Comparison of ENCODE assay signal across 8 mouse cellular contexts in the genomic region with DNA sequence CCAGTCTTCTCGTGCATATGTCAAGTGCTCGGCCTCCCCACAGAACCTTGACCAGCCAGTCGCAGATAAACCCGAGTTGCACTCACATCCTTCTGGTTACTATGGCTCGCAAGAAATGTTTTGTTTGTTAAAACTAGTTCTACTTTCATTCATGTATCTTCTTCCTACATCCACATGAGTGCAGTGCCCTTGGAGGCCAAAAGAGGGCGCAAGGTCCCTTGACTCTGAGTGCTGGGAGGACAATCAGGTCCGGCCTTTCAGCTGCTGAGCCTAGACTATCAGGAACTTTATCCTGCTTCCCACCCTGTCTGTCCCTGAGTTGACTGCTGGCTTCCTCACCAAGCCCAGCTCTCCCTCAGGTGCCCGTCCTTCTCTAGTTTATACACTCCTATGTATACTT. TPM values are rescaled to one million over a fixed set of nuclear protein-coding genes. Genes with fewer than 3 reads are reported as not detected.
DNase-seq lines count a peak whose midpoint lies in the region; ATAC-seq and TF ChIP-seq lines count a peak whose summit lies in the region.

No protein-coding gene starts in this region.

- peak; percentile 64 for DNase-seq in forebrain, embryonic 14.5 days (ENCODE audit: low spot score)
- peak; percentile 95 for DNase-seq in midbrain, embryonic 11.5 days (ENCODE audit: low spot score, missing footprints)
- DNase-seq in brain, adult 2 months (ENCODE audit: low read depth, low spot score): peak; percentile 76
- DNase-seq in limb, embryonic 14.5 days (ENCODE audit: low spot score): peak; percentile 37
- DNase-seq in right cerebral cortex, postnatal 4 days: peak; percentile 62
- no peak for DNase-seq in layer of hippocampus, adult 8-10 months (ENCODE audit: low spot score in 2 of 2)

- no peak for TF ChIP-seq POLR2A in limb, embryonic 14.5 days (IDR thresholded peaks at IDR 0.05; ENCODE audit: borderline replicate concordance, extremely low read depth, insufficient read depth, insufficient read length)

- no peak overlapping the region for H3K9ac ChIP-seq in forebrain, embryonic 14.5 days (ENCODE audit: low read length)
- H3K9ac ChIP-seq in forebrain, embryonic 15.5 days (replicated peaks): no peak overlapping the region
- H3K9ac ChIP-seq in midbrain, embryonic 11.5 days (ENCODE audit: low read length): no peak overlapping the region
- H3K9ac ChIP-seq in midbrain, embryonic 15.5 days: no peak overlapping the region
- no peak overlapping the region for H3K9ac ChIP-seq in limb, embryonic 14.5 days (ENCODE audit: low read depth, low read length, severe bottlenecking)

- H3K4me2 ChIP-seq in forebrain, embryonic 14.5 days (ENCODE audit: low read length): no peak overlapping the region
- H3K4me2 ChIP-seq in forebrain, embryonic 15.5 days (replicated peaks): no peak overlapping the region
- H3K4me2 ChIP-seq in midbrain, embryonic 11.5 days: no peak overlapping the region
- no peak overlapping the region for H3K4me2 ChIP-seq in midbrain, embryonic 15.5 days
- H3K4me2 ChIP-seq in limb, embryonic 14.5 days (replicated peaks; ENCODE audit: low read depth, low read length, severe bottlenecking): no peak overlapping the region

- H3K36me3 ChIP-seq in forebrain, embryonic 14.5 days (ENCODE audit: control insufficient read depth, insufficient read depth, low read length): peaks cover 17% of the 10 kb centered on the region
- peaks cover 14% of the 10 kb centered on the region for H3K36me3 ChIP-seq in forebrain, embryonic 15.5 days
- no peaks in the 10 kb centered on the region for H3K36me3 ChIP-seq in midbrain, embryonic 11.5 days (ENCODE audit: control insufficient read depth, insufficient read depth, low read length)
- peaks cover 4% of the 10 kb centered on the region; the same call in 1 of the 2 replicates for H3K36me3 ChIP-seq in midbrain, embryonic 15.5 days (replicated peaks)
- H3K36me3 ChIP-seq in limb, embryonic 14.5 days (ENCODE audit: control insufficient read depth, insufficient read depth, low read length): no peaks in the 10 kb centered on the region

- 35% methylated on average over 8 of the region's 8 CpGs for WGBS in forebrain, embryonic 14.5 days
- WGBS in forebrain, embryonic 15.5 days: 38% methylated on average over 8 of the region's 8 CpGs
- WGBS in midbrain, embryonic 11.5 days: 35% methylated on average over 8 of the region's 8 CpGs
- 33% methylated on average over 8 of the region's 8 CpGs for WGBS in midbrain, embryonic 15.5 days
- WGBS in limb, embryonic 14.5 days: 41% methylated on average over 8 of the region's 8 CpGs

- no peaks in the 10 kb centered on the region for H3K9me3 ChIP-seq in forebrain, embryonic 14.5 days (replicated peaks; ENCODE audit: control insufficient read depth, low read length)
- H3K9me3 ChIP-seq in forebrain, embryonic 15.5 days: no peaks in the 10 kb centered on the region
- no peaks in the 10 kb centered on the region for H3K9me3 ChIP-seq in midbrain, embryonic 11.5 days (ENCODE audit: control insufficient read depth, low read length)
- no peaks in the 10 kb centered on the region for H3K9me3 ChIP-seq in midbrain, embryonic 15.5 days
- no peaks in the 10 kb centered on the region for H3K9me3 ChIP-seq in limb, embryonic 14.5 days (ENCODE audit: control insufficient read depth, low read length)

- ATAC-seq in forebrain, embryonic 14.5 days: no peak
- ATAC-seq in forebrain, embryonic 15.5 days (replicated peaks): no peak
- ATAC-seq in midbrain, embryonic 11.5 days (ENCODE audit: low FRiP score): no peak
- no peak for ATAC-seq in midbrain, embryonic 15.5 days (replicated peaks)
- no peak for ATAC-seq in limb, embryonic 14.5 days (ENCODE audit: low FRiP score, low read depth)

- no peaks in the 10 kb centered on the region for H3K4me1 ChIP-seq in forebrain, embryonic 14.5 days (ENCODE audit: control insufficient read depth, insufficient read depth, low read length)
- peaks cover 5% of the 10 kb centered on the region for H3K4me1 ChIP-seq in forebrain, embryonic 15.5 days
- peaks cover 2% of the 10 kb centered on the region; the same call in 1 of the 2 replicates for H3K4me1 ChIP-seq in midbrain, embryonic 11.5 days (ENCODE audit: control insufficient read depth, insufficient read depth, low read length)
- peaks cover 6% of the 10 kb centered on the region for H3K4me1 ChIP-seq in midbrain, embryonic 15.5 days
- no peaks in the 10 kb centered on the region for H3K4me1 ChIP-seq in limb, embryonic 14.5 days (ENCODE audit: control insufficient read depth, insufficient read depth, low read length)

- no peak overlapping the region for H3K27ac ChIP-seq in forebrain, embryonic 14.5 days (ENCODE audit: low read depth, low read length)
- H3K27ac ChIP-seq in forebrain, embryonic 15.5 days (replicated peaks): no peak overlapping the region
- H3K27ac ChIP-seq in midbrain, embryonic 11.5 days (ENCODE audit: low read depth, low read length): no peak overlapping the region
- H3K27ac ChIP-seq in midbrain, embryonic 15.5 days: no peak overlapping the region
- no peak overlapping the region for H3K27ac ChIP-seq in limb, embryonic 14.5 days (replicated peaks; ENCODE audit: low read depth, low read length)

- no peak overlapping the region for H3K4me3 ChIP-seq in forebrain, embryonic 14.5 days (ENCODE audit: low read depth, low read length)
- H3K4me3 ChIP-seq in forebrain, embryonic 15.5 days: no peak overlapping the region
- no peak overlapping the region for H3K4me3 ChIP-seq in midbrain, embryonic 11.5 days (ENCODE audit: low read depth, low read length)
- H3K4me3 ChIP-seq in midbrain, embryonic 15.5 days: no peak overlapping the region
- H3K4me3 ChIP-seq in limb, embryonic 14.5 days (replicated peaks; ENCODE audit: low read length): no peak overlapping the region

- H3K27me3 ChIP-seq in forebrain, embryonic 14.5 days (replicated peaks; ENCODE audit: control insufficient read depth, insufficient read depth, low read length): 0 out of 2 replicates have a peak, but pooled peaks cover 7% of the 10 kb centered on the region
- H3K27me3 ChIP-seq in forebrain, embryonic 15.5 days: peaks cover 31% of the 10 kb centered on the region
- peaks cover 13% of the 10 kb centered on the region for H3K27me3 ChIP-seq in midbrain, embryonic 11.5 days (ENCODE audit: control insufficient read depth, insufficient read depth, low read length)
- peaks cover 12% of the 10 kb centered on the region for H3K27me3 ChIP-seq in midbrain, embryonic 15.5 days (replicated peaks)
- H3K27me3 ChIP-seq in limb, embryonic 14.5 days (ENCODE audit: control insufficient read depth, insufficient read depth, low read length): peaks cover 30% of the 10 kb centered on the region

RNA-seq across cellular contexts. Expression of a gene that starts 6.3 kb away (rescaled TPM):
- 0.10 and 0.22 TPM in 2 replicates for polyA plus RNA-seq in forebrain, embryonic 14.5 days (2014; fragmentation: Nextera tagmentation; extraction: Ambion mirVana)
- 0.42 and 0.46 TPM in 2 replicates for polyA plus RNA-seq in forebrain, embryonic 15.5 days (2015; fragmentation: Nextera tagmentation; extraction: Ambion mirVana)
- polyA plus RNA-seq in midbrain, embryonic 11.5 days (2014; fragmentation: Nextera tagmentation; extraction: Ambion mirVana): 0.38 and 0.63 TPM in 2 replicates
- polyA plus RNA-seq in midbrain, embryonic 15.5 days (2015; fragmentation: Nextera tagmentation; extraction: Ambion mirVana): 0.27 and 0.36 TPM in 2 replicates
- 1.1 and 1.5 TPM in 2 replicates for polyA plus RNA-seq in limb, embryonic 14.5 days (2012; rRNA removed)
- polyA plus RNA-seq in limb, embryonic 14.5 days (2014; fragmentation: Nextera tagmentation; extraction: Ambion mirVana): 0.67 and 0.77 TPM in 2 replicates
- under 1 TPM; 0.47 to 0.93 (median 0.56) TPM for total RNA-seq in layer of hippocampus, adult 8-10 months (2022)

RNA-seq across cellular contexts. Expression of a gene that starts 17.6 kb away (rescaled TPM):
- polyA plus RNA-seq in forebrain, embryonic 14.5 days (2014; fragmentation: Nextera tagmentation; extraction: Ambion mirVana): 38.6 and 47.4 TPM in 2 replicates
- polyA plus RNA-seq in forebrain, embryonic 15.5 days (2015; fragmentation: Nextera tagmentation; extraction: Ambion mirVana): 70.9 and 71.7 TPM in 2 replicates
- 12.9 and 15.3 TPM in 2 replicates for polyA plus RNA-seq in midbrain, embryonic 11.5 days (2014; fragmentation: Nextera tagmentation; extraction: Ambion mirVana)
- 96.0 and 102 TPM in 2 replicates for polyA plus RNA-seq in midbrain, embryonic 15.5 days (2015; fragmentation: Nextera tagmentation; extraction: Ambion mirVana)
- 10.4 and 11.0 TPM in 2 replicates for polyA plus RNA-seq in limb, embryonic 14.5 days (2012; rRNA removed)
- polyA plus RNA-seq in limb, embryonic 14.5 days (2014; fragmentation: Nextera tagmentation; extraction: Ambion mirVana): 3.3 and 3.6 TPM in 2 replicates
- 100 to 1,000 TPM in 3 of 4 experiments, 10 to 100 TPM in 1; 92.1 to 120 (median 112) TPM for total RNA-seq in layer of hippocampus, adult 8-10 months (2022)

RNA-seq across cellular contexts. Expression of a gene that starts 18.9 kb away (rescaled TPM):
- 0.63 TPM in 1 of 2 replicates, not detected in the other for polyA plus RNA-seq in forebrain, embryonic 14.5 days (2014; fragmentation: Nextera tagmentation; extraction: Ambion mirVana)
- polyA plus RNA-seq in forebrain, embryonic 15.5 days (2015; fragmentation: Nextera tagmentation; extraction: Ambion mirVana): 0.54 TPM in 1 of 2 replicates, not detected in the other
- polyA plus RNA-seq in midbrain, embryonic 11.5 days (2014; fragmentation: Nextera tagmentation; extraction: Ambion mirVana): 0.44 and 0.48 TPM in 2 replicates
- 0.37 and 1.5 TPM in 2 replicates for polyA plus RNA-seq in midbrain, embryonic 15.5 days (2015; fragmentation: Nextera tagmentation; extraction: Ambion mirVana)
- polyA plus RNA-seq in limb, embryonic 14.5 days (2012; rRNA removed): 1.8 and 2.5 TPM in 2 replicates
- 1.7 TPM in 1 of 2 replicates, not detected in the other for polyA plus RNA-seq in limb, embryonic 14.5 days (2014; fragmentation: Nextera tagmentation; extraction: Ambion mirVana)
- total RNA-seq in layer of hippocampus, adult 8-10 months (2022): 1 to 10 TPM; 2.1 to 6.9 (median 2.6) TPM

RNA-seq across cellular contexts. Expression of a gene that starts 31.8 kb away (rescaled TPM):
- 1.4 and 2.1 TPM in 2 replicates for polyA plus RNA-seq in forebrain, embryonic 14.5 days (2014; fragmentation: Nextera tagmentation; extraction: Ambion mirVana)
- 2.9 and 3.3 TPM in 2 replicates for polyA plus RNA-seq in forebrain, embryonic 15.5 days (2015; fragmentation: Nextera tagmentation; extraction: Ambion mirVana)
- 1.3 and 1.7 TPM in 2 replicates for polyA plus RNA-seq in midbrain, embryonic 11.5 days (2014; fragmentation: Nextera tagmentation; extraction: Ambion mirVana)
- 5.2 and 5.8 TPM in 2 replicates for polyA plus RNA-seq in midbrain, embryonic 15.5 days (2015; fragmentation: Nextera tagmentation; extraction: Ambion mirVana)
- 8.0 and 11.1 TPM in 2 replicates for polyA plus RNA-seq in limb, embryonic 14.5 days (2012; rRNA removed)
- 5.2 and 5.3 TPM in 2 replicates for polyA plus RNA-seq in limb, embryonic 14.5 days (2014; fragmentation: Nextera tagmentation; extraction: Ambion mirVana)
- 10 to 100 TPM in 1 of 4 experiments, 1 to 10 TPM in 3; 4.6 to 10.5 (median 7.9) TPM for total RNA-seq in layer of hippocampus, adult 8-10 months (2022)

RNA-seq across cellular contexts. Expression of a gene that starts 36.3 kb away (rescaled TPM):
- polyA plus RNA-seq in forebrain, embryonic 14.5 days (2014; fragmentation: Nextera tagmentation; extraction: Ambion mirVana): 13.9 and 16.7 TPM in 2 replicates
- 23.3 and 23.6 TPM in 2 replicates for polyA plus RNA-seq in forebrain, embryonic 15.5 days (2015; fragmentation: Nextera tagmentation; extraction: Ambion mirVana)
- polyA plus RNA-seq in midbrain, embryonic 11.5 days (2014; fragmentation: Nextera tagmentation; extraction: Ambion mirVana): 5.4 and 6.5 TPM in 2 replicates
- 26.9 and 27.4 TPM in 2 replicates for polyA plus RNA-seq in midbrain, embryonic 15.5 days (2015; fragmentation: Nextera tagmentation; extraction: Ambion mirVana)
- polyA plus RNA-seq in limb, embryonic 14.5 days (2012; rRNA removed): 0.28 and 0.39 TPM in 2 replicates
- 0.91 and 0.97 TPM in 2 replicates for polyA plus RNA-seq in limb, embryonic 14.5 days (2014; fragmentation: Nextera tagmentation; extraction: Ambion mirVana)
- total RNA-seq in layer of hippocampus, adult 8-10 months (2022): 100 to 1,000 TPM; 219 to 265 (median 239) TPM

Comparison
In these comparisons a context has a peak if more than half of its experiments do, and no peak if none do; other contexts are left out.
1. DNase-seq: peak in forebrain, embryonic 14.5 days (single experiment), midbrain, embryonic 11.5 days (single experiment), brain, adult 2 months (single experiment), limb, embryonic 14.5 days (single experiment) and right cerebral cortex, postnatal 4 days (single experiment); none in layer of hippocampus, adult 8-10 months (0 of 2).